Mouse (Mus musculus): ENCODE data around the gene Mcm7.
"Not testable (repeated sequence)": the region's sequence is repeated elsewhere in the genome, so short reads cannot be mapped to it uniquely, and the experiment has no call there.

Mcm7 gene

DNA sequence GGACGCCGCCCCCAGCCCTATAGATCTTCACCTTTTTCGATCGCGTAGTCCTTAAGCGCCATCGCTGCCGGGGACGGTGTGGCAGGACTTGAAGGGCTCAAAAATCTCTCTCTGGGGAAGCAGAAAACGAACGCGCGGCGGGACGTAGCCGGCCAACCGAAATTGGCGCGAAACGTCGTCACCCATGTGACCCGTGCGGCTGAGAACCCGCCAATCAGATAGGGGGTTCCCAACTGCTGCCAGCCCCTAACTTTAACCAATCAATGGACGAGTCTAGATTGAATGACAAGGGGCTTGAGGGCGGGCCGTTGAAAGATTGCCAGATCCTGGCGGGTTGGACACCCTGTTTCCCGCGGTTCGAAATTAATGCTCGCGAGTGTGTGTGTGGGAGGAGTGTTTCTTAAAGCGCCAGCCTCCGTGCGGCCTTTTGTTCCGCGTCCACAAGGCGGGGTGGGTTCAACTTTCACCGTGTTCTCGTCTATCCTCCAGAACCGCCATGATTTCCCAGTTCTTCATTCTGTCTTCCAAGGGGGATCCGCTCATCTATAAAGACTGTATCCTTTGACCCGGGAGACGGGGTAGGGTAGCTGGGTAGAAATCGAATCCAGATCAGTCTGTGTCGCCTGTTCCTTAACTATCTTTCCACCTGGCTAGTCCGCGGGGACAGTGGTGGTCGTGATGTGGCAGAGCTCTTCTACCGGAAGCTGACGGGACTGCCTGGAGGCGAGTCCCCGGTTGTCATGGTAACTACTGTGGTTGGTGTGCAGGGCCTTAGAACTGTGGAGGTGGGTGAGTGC lies at the start of gene Mcm7, which contains the start of gene Ap4m1:
Mcm7 (minus strand) TSS at position 728 of the 797 bp plus-strand sequence.
Ap4m1 (plus strand) TSS at position 308 of the 797 bp plus-strand sequence.
- peak; percentile 95 for DNase-seq (ENCODE audit: low spot score in 2 of 2)

DNA sequence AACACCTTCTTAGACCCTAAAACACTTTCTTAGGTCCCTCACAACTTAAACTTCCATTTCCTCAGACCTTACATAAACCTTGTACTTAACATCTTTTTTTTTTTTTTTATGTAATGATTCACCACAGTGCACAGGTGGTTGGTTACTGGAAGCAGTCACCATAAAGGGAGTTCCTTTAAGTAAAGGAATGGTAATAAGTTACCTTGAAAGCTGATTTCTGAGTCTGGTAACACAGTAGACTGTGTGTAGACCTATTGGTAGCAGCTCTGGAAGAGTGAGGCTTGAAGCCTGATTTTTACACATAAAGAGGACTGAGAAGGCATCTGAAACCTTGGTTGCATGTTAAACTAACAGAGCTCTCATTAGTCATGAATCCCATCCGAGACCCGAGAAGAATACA lies 47.6 kb upstream of the Mcm7 start:
- no peak for DNase-seq (ENCODE audit: low spot score in 2 of 2)

DNA sequence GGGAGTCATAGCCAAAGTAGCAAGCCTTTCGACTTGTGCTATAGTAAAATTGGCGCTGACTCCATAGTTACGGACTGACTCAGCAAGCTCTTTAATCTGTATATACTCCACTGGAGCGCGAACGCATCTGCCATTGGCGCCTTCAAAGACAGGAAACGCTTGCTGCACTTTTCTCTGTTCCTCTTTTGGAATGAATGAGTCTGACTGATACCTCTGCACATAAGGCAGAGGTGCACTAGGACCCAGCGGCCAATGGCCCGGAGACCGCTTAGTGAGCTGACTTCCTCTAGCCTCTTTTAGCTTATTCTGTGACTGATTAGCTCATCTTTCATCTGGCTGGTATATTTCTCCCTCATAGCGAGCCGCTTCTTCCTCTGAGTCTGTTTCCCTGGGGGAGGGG lies 44.4 kb upstream of the Mcm7 start:
- not testable (repeated sequence) for DNase-seq (ENCODE audit: low spot score in 2 of 2)

DNA sequence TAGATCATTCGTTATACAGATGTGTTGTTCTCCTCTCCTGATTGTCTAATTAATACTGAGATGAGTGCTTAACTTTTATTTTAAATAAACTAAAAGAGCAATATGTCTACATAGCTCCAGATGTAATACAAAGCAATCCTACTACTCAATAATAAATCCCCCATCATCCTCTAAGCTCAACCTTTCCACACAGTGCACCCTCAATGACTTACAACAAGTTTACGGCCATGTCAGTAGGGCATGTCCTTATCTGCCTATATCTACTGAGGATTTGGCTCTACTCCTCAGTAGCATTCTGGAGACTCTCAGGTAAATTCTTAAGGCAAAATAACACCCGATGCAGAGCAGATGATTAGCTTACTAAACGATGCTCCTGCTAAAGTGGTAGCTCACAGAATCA lies 35.7 kb upstream of the Mcm7 start:
- DNase-seq (ENCODE audit: low spot score in 2 of 2): no peak

DNA sequence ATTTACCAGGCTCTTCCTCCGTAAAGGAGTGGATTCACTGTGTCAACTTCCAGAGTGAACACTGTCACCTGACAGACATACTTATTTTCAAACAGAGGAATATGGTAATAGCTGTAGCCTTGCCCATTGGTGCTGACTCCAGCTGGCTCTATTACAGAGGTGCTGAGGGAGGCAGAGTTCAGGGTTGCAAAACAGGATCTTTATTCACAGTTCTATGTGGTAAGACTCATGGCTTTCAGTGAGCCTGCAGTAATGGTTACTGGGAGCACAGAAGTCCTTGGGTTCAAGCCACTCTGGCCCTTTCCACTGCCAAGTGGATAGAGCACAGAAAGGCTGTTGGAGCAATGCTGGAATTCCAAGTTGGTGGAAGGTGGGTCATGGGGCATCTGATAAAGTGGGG lies 35.0 kb upstream of the Mcm7 start:
- DNase-seq (ENCODE audit: low spot score in 2 of 2): no peak

DNA sequence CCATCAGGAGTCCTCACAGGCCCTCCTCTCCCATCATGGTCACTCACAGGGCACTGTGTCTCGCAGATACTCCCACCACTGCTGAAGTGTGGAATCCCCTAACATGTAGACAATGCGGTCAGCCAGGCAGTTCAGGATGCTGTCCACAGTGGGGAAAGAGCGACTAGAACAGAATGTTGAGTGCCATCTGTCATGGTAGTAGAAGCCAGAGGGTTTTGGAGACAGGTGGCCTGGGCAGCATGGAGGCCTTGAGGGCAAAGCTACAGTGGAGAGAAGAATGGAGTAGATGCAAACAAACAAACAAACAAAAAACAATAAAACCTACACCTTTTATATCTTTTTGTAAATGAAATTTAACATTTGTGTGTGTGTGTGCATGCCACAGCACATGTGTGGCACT lies 29.9 kb upstream of the Mcm7 start:
- no peak for DNase-seq (ENCODE audit: low spot score in 2 of 2)

DNA sequence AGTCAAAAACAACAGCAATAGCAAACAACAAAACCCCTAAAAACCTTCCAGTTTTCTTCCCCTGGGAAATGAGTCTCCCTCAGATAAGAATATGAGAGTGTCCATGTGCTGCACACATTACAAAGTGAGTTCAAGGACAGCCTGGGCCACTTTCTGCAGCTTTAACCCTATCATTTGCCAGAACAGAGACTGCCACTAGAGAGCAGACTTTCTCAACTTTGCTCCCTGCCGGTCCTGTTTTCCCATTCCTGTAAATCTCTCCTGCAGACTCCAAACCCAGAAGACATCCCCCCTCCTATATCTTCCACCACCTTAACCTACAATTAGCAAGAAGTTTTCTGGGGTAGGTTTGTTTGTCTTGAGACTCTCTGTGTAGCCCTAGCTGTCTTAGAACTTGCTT lies 27.4 kb upstream of the Mcm7 start:
- no peak for DNase-seq (ENCODE audit: low spot score in 2 of 2)

DNA sequence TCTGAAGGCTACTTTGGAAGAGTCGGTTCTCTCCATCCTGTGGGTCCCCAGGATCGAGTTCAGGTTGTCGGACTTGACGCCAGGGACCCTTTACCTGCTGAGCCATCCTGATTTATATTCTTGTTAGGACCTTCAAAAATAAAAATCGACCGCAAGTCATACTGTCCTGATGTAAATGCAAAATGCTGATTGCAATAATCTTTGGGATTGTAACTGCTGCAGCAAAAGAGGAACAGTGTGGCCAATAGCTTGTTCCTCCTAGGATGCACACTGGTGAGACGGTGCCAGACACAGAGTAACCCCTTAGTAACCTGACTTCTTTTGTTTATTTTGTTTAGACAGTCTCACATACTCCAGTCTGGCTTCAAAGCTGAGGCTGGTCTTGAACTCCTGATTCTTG lies 23.2 kb upstream of the Mcm7 start:
- DNase-seq (ENCODE audit: low spot score in 2 of 2): no peak

DNA sequence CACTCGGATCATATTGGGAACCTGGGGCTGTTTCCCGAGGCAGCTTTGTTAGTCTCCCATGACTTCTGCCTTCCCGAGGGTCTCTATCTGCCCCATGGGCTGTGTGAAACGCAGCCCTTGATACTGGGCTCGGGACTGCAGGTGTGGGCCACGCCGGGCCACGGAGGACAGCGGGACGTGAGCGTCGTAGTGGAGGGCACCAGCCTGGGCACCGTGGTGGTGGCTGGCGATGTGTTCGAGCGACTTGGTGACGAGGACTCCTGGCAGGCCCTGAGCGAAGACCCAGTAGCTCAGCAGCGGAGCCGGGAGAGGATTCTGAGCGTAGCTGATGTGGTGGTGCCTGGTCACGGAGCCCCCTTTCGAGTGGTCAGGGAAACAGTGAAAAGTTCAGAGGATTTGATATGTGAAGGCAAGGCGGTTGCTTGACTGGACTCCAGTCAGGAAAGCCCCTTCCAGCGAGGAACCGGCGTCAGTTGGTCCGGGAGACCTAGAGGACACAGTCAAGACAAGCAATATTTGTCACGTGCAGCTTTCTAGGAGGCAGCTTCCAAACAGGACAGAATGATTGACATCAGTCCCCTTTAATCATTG lies 22.6 kb upstream of the Mcm7 start:
- DNase-seq (ENCODE audit: low spot score in 2 of 2): peak in 1 of 2 experiments; percentile 77

DNA sequence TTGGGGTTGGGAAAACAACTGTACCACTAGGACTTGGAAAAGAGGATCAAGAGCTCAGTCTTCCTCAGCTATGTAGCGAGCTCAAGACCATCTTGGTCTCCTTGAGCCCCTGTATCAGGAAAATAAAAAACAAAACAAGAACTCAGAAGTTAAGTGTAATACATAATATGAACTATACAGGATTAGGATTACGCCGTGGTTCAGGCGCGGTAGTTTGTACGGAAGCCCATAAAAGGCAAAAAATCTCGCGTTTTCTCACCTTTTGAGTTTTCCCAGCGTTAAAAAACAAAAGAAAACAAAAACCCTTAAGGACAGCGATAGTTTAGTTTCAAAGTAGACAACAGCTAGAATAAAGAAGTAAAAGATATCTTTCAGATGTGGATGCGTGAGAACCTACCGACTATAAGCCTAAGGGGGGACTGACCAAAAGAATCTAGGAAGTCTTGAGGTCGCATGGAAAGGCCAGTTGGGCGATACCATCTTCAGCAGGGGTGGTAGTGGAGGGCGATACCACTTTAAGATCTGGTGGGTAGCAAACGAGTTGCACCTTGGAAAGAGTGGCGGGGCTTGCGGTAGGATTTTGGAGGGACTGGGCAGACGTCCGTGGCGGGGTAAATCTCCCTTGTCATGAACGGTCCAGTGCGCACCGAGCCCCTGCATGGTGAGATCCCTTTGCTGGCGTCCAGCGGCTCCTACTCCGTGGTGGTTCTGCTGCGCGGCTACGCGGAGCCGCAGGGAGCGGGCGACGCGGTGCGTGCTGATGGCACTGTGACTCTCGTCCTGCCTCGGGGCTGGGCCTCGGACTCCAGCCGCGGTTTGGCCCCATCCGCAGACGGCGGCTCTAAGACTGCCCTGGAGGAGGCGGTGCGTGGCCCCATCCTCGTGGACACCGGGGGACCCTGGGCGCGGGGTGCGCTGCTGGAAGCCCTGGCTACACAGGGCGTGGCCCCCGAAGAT lies 21.8 kb upstream of the Mcm7 start, which contains the start of gene Mblac1:
Mblac1 (plus strand) TSS at position 544 of the 957 bp plus-strand sequence.
- peak; percentile 84 to 90 for DNase-seq (ENCODE audit: low spot score in 2 of 2)

DNA sequence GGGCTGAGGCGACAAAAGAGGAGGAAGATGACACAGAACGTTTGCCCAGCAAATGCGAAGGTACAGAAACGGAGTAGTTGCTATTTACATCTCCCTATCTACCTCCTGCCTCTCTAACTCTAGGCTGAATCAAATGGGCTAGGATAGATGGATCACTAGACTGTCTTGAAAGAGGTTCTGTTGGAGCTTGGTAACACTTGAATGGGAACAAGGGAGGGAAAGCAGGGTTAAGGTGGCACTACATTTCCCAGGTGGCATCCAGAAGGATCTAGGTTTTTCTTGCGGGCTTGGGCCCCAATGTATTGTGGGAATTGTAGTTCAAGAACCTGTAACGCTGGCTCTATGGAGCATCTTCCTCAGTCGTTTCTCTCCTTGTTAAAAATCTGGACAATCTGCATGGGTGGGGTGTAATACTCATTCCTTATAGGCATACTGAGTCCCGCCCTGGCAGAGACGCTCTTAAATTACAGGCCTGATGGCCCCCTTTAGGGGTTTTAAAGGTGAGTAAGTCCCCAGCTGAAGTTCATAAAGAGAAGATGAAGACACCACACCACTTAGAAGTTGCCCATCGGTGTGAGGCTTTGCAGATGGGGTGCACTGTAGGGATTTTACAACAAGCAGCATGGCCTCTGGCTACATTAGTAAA lies 15.6 kb upstream of the Mcm7 start:
- peak; percentile 65 to 72 for DNase-seq (ENCODE audit: low spot score in 2 of 2)

DNA sequence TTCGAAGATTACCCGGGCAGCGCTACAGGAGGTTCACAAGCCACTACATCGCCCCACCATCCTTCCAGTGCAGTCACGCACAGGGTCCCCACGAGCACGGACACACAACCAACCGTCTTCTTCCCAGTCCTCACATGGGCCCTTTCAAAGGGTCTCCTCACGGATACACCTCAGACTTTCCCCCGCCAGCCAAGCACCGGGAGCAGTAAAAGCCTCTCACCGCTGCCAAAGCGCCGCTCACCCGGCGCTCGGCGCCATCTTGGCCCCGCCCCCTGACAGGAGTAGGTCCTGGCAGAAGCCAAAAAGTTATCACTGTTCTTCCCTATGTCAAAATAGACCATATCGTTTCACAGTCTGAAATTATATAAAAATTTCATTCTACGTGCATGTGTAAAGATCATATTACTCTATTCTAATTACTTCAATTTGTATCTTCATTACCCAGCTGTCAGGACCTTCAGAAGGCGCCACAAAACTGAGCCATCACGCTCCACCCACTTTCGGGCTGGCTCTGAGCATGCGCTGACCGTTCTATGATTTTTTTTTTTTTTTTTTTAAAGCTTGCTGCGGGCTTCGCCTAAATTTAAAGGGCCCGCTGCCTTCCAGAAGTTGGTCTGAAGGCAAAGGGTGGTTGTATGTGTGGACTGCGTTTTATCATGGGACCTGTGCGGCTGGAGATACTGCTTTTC lies 14.9 kb upstream of the Mcm7 start, which contains the start of the genes Taf6 and Cnpy4:
Taf6 (minus strand) TSS at position 502 of the 689 bp plus-strand sequence.
Cnpy4 (plus strand) TSS at position 536 of the 689 bp plus-strand sequence.
- peak; percentile 85 to 93 for DNase-seq (ENCODE audit: low spot score in 2 of 2)

DNA sequence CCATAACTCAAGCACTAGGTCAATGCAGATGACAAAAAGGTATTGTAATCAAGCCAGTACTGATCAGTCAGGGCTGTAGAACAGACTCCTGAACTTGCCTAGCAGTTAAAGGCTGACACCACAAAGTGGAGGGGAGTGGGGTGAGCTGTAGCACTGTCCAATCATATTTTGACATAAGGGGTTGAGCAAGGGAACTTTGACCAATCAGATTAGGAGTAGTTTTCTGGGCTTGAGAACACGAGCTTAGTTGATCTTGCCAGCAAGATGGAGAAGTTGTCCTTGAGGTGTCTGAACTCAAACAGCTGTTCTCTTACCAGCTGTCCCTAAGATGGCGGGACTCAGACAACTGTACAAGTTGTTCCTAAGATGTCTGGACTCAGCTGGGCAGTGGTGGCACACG lies 995 bp upstream of the Mcm7 start:
- DNase-seq (ENCODE audit: low spot score in 2 of 2): no peak

DNA sequence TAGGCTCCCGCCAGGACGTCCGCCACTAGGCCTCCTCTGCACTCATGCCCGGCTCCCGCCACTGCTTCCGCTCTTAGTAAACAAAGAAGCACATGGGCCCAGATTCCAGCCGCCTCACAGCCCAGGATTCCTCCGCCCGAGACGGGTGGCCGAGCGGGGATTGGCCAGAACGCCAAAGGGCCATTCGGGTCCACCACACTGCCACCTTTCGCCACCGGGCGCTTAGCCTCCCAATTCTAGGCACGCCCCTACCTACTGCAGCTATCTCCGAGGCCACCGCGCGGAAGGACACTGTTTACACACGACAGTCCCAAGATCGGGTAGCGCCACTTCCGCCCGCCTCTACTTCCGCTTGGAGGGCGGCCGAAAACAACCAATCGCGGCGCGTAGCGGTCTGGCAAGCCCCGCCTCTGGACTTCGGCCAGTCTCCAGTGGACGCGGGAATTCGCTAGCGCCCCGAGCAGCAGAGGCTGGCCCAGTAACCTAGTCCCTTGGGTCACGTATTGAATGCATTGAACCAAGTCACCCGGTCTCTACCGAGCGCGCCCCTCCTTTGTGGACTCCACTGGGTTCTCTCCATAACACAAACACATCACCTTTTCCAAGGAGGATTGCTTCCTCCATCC lies 1.2 kb downstream of the Mcm7 start:
- DNase-seq (ENCODE audit: low spot score in 2 of 2): peak; percentile 96 to 97

DNA sequence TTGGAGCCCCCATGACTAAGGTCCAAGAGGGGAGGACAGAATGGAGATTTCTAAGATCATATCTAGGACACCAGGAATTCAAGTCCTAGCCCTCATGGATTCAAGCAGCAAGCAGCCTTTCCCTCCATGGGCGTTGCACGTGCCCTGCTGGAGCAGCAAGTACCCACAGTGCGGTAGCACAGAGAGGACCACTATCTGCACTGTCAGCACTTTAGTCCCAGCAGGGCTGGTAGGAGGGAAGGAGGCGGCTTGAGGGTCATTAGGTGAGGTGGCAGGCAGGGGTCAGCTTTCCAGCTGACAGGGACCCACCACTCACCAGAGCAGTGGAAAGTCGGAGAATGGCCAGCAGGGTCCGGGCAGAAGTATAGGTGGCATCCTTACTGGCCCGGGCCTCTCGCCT lies 6.6 kb downstream of the Mcm7 start:
- DNase-seq (ENCODE audit: low spot score in 2 of 2): no peak

DNA sequence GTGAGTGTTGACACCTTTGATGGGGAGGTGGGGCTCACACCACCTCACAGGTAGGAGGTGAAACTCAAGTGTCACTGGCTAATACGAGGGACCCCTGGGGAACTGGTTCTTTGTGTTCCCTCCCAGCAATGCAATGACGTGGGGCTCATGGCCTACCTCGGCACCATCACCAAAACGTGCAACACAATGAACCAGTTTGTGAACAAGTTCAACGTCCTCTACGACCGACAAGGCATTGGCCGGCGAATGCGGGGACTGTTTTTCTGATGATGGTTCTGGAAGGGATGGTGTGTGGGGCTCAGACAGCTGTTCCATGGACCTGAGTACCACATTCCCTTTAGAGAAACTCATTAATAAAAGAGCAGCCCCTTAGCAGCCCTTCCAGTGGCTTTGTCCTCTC lies 8.6 kb downstream of the Mcm7 start:
- no peak for DNase-seq (ENCODE audit: low spot score in 2 of 2)

DNA sequence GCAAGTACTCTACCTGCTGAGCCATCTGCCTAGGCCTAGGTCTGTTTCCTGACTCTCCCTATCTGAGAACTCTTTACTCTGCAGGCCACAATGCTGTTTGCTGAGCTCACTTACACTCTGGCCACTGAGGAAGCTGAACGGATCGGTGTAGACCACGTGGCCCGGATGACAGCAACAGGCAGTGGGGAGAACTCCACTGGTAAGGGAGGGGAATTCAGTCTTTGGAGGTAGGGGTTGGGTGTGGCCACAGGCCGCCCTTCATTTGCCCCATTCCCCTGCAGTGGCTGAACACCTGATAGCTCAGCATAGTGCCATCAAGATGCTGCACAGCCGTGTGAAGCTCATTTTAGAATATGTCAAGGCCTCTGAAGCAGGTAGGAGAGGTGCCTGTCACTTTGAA lies 9.2 kb downstream of the Mcm7 start:
- no peak for DNase-seq (ENCODE audit: low spot score in 2 of 2)

DNA sequence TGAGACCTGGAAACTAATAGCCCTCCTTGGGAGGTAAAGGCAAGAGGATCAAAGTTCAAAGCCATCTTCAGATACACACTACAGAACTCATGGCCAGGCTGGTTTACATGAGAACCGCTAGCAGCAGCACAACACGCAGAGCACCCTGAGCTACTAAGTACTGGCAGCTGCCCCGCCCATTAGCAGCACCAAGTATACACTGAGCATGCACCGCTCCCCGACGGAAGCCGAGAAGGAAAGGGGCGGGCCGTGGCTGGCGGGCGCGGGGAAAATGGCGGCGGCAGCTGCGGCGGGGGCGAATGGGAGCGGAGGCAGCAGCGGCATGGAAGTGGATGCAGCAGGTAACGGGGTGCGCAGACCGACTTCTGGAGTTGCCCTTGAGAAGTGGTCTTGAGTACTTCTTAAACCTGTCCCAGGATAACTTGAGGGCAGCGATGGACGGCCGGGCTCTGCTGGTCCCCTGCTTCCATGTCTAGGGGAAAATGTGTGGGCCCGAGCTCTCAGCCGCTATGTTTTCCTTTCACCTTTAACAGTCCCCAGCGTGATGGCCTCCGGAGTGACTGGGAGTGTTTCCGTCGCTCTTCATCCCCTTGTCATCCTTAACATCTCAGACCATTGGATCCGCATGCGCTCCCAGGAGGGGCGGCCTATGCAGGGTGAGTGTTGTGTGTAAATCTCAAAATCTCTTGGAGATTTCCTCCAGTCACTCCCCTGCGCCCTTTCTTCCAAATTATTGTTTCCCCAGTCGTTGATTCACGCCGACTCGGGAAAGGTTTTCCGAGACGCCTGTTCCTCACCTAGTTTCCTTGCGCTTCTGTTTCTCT lies 11.2 kb downstream of the Mcm7 start, which contains the start of gene Cops6:
Cops6 (plus strand) TSS at position 230 of the 824 bp plus-strand sequence.
- DNase-seq (ENCODE audit: low spot score in 2 of 2): peak; percentile 93 to 97

DNA sequence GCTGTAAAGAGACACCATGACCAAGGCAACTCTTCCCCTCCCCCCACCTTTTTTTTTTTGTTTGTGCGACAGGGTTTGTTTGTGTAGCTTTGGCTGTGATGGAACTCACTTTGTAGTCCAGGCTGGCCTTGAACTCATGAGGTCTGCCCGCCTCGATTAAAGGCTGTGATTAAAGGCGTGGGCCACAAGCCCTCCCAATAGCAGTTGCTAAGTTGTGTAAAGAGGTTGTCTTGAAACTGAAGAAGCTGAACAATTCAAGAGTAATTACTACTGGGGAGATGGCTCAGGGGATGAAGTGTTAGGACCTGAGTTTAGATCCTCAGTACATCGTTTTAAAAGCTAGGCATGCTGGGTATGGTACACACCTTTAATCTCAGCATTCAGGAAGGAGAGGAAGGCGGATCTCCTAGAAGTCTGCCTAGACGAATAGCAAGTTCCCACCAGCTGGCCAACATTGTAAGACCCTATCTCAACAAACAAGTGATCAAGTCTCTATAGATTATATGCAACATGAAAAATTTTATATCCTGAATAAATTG lies 11.9 kb downstream of the Mcm7 start:
- no peak for DNase-seq (ENCODE audit: low spot score in 2 of 2)
